Mouse (Mus musculus) heart, adult 2 months (tissue): Measurements from ENCODE around the gene Uxs1.

ENCODE experiments used
- CTCF ChIP-seq: fragments of 200-600 bp; IDR thresholded peaks from 2 replicates; pipeline ENCODE4 v1.8.1; 2022; ENCODE audit warnings: antibody characterized with exemption, mild to moderate bottlenecking, moderate library complexity
- EP300 ChIP-seq: fragments of 200-500 bp; IDR thresholded peaks from 2 replicates; pipeline ENCODE4 v1.6.1; 2011; ENCODE audit warnings: low read depth, low read length, control low read depth; ENCODE audit not compliant: insufficient read depth
- POLR2A ChIP-seq: fragments of 200-500 bp; IDR thresholded peaks from 2 replicates; pipeline ENCODE4 v1.6.1; 2011; ENCODE audit warnings: mild to moderate bottlenecking, low read depth, low read length, control low read depth; ENCODE audit not compliant: insufficient read depth

DNA sequence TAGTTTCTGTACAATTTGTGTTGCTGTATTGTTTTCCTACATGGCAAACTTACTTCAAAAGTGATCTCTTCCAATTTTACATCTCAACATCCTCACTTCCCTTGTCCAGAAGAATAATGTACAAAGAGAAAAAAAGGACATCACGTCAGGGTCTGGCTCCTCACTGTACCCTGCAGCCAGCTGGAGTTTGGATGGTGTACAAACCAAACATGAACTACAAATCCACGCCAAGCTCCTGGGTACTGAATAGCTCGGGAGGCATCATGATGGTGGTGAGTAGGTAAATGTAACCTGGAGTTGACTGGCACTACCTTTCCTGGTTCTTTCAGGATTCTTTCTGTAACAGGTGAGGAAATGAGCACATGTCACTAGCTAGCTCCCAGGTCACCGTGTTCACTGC, 53.5 kb downstream of the Uxs1 start:
- no peak for TF ChIP-seq CTCF
- TF ChIP-seq POLR2A, result no peak
- no peak for TF ChIP-seq EP300
